In the genomic region with DNA sequence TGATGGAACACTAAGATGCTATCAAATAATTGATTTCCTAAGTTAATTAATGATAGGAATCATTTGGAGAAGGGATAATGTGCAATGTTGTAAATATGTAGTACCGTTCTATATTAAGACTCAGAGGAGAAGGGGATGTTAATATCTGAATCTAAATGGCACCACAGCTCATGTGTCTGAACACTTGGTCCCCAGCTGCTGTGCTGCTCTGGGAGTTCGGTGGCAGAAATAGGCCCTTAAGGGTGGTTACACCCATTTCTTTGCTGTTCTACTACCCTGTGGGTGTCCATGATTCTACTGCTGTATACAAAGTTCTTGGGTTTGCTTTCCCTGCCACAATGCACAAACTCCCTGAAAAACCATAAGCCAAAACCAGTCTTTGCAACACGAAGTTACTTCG, we compare ENCODE assay signal across 22 mouse cellular contexts.
A peak's percentile ranks its signal among the peaks of the same experiment; 100 is the strongest.
DNase-seq lines count a peak whose midpoint lies in the region; ATAC-seq and TF ChIP-seq lines count a peak whose summit lies in the region.
"Had no signal": no experiment of that assay in that cellular context is flagged by ENCODE, and none has a peak within 500 bp of the region (broad histone marks: within the 10 kb centered on the region; RNA-seq: fewer than 3 reads in every experiment).

No protein-coding gene starts in this region.

- H3K4me3 ChIP-seq in gastrocnemius, adult 2 months = no peak overlapping the region
- no peak overlapping the region for H3K4me3 ChIP-seq in myocyte
- H3K4me3 ChIP-seq: embryonic facial prominence, embryonic 13.5 days; embryonic facial prominence, embryonic 15.5 days; erythroblast, embryonic 14.5 days; forebrain, embryonic 10.5 days; forebrain, embryonic 12.5 days had no signal

- H3K79me2 ChIP-seq in myocyte (ENCODE audit: control insufficient read depth, insufficient read depth) = no peaks in the 10 kb centered on the region

- TF ChIP-seq POLR2A in myocyte (IDR thresholded peaks at IDR 0.05; ENCODE audit: insufficient read length, low read depth) = no peak

- no peaks in the 10 kb centered on the region for H3K27me3 ChIP-seq in myocyte (ENCODE audit: control insufficient read depth, insufficient read depth, insufficient read length)
- H3K27me3 ChIP-seq: embryonic facial prominence, embryonic 13.5 days; embryonic facial prominence, embryonic 15.5 days; forebrain, embryonic 12.5 days had no signal

- no peak for TF ChIP-seq CTCF in gastrocnemius, adult 2 months (IDR thresholded peaks at IDR 0.05)

- H3K27ac ChIP-seq in gastrocnemius, adult 2 months = peak overlapping the region; percentile 90
- H3K27ac ChIP-seq: embryonic facial prominence, embryonic 13.5 days; embryonic facial prominence, embryonic 15.5 days; forebrain, embryonic 10.5 days; forebrain, embryonic 12.5 days had no signal

- no peaks in the 10 kb centered on the region for H3K36me3 ChIP-seq in myocyte (ENCODE audit: control insufficient read depth, insufficient read depth)
- H3K36me3 ChIP-seq: embryonic facial prominence, embryonic 13.5 days; embryonic facial prominence, embryonic 15.5 days; forebrain, embryonic 10.5 days; forebrain, embryonic 12.5 days had no signal

- no peak overlapping the region for H3K4me2 ChIP-seq in myocyte (ENCODE audit: low read depth)
- H3K4me2 ChIP-seq: embryonic facial prominence, embryonic 13.5 days; embryonic facial prominence, embryonic 15.5 days; forebrain, embryonic 12.5 days had no signal

- no peak overlapping the region for H3ac ChIP-seq in myocyte (ENCODE audit: control insufficient read depth, insufficient read length)

- DNase-seq in gastrocnemius, adult 2 months = peak; percentile 31
- DNase-seq in gastrocnemius, postnatal 10 days = no peak
- DNase-seq in skeletal muscle tissue, adult 2 months (ENCODE audit: low read depth, low spot score) = peak; percentile 58
- DNase-seq: adrenal gland, adult 2 months; adrenal gland, postnatal 10 days; adrenal gland, postnatal 25 days; cerebellum, adult 11 months; cerebellum, adult 18-20 months; cerebellum, adult 8-10 months; cerebellum, adult 9-11 months; cerebellum, postnatal 14 days; cerebellum, postnatal 36 days; embryo, embryonic 11 days had no signal

- no peak for ATAC-seq in megakaryocyte progenitor cell, adult 5-6 weeks (replicated peaks; ENCODE audit: poor library complexity)
- ATAC-seq: forebrain, embryonic 14.5 days; forebrain, embryonic 16.5 days had no signal

- intact Hi-C loops in gastrocnemius, adult 2 months (cut with DNase I) = no loop called here

TF ChIP-seq in myocyte, 11 proteins besides CTCF, POLR2A, EP300 and RAD21:
- TF ChIP-seq POLR2AphosphoS2 (IDR thresholded peaks at IDR 0.05; ENCODE audit: insufficient read length, low read depth) = no peak
- peak in 1 of 3 experiments; percentile 52 for TF ChIP-seq MYOD1 (IDR thresholded peaks at IDR 0.05; ENCODE audit: control insufficient read depth in 1 of 3, insufficient read length in 2 of 3, low read depth in 2 of 3)
- TF ChIP-seq TCF12 (IDR thresholded peaks at IDR 0.05; ENCODE audit: insufficient read depth, poor library complexity, severe bottlenecking) = no peak
- TF ChIP-seq MYOG (IDR thresholded peaks at IDR 0.05; ENCODE audit: control insufficient read depth in 1 of 3, insufficient read depth in 1 of 3, insufficient read length in 2 of 3, low read depth in 2 of 3) = peak in 2 of 3 experiments; percentile 46 to 54
- no peak for TF ChIP-seq CEBPB (IDR thresholded peaks at IDR 0.05; ENCODE audit: insufficient read depth, poor library complexity, severe bottlenecking)
- TF ChIP-seq E2F4 (IDR thresholded peaks at IDR 0.05; ENCODE audit: insufficient read depth) = no peak
- TF ChIP-seq MAX (IDR thresholded peaks at IDR 0.05; ENCODE audit: low read depth) = no peak
- no peak for TF ChIP-seq REST (IDR thresholded peaks at IDR 0.05; ENCODE audit: insufficient read depth, insufficient read length)
